Mouse (Mus musculus) c-Kit-positive CD71-positive TER-119-negative erythroid progenitor cells, embryonic 14.5 days (primary cell): ENCODE measurements around the gene Zfp768.

Source experiments
- DNase-seq: peaks from one replicate; pipeline ENCODE4 v3.0.0-alpha.2; 2013; ENCODE audit warnings: low read depth

Zfp768 gene

DNA sequence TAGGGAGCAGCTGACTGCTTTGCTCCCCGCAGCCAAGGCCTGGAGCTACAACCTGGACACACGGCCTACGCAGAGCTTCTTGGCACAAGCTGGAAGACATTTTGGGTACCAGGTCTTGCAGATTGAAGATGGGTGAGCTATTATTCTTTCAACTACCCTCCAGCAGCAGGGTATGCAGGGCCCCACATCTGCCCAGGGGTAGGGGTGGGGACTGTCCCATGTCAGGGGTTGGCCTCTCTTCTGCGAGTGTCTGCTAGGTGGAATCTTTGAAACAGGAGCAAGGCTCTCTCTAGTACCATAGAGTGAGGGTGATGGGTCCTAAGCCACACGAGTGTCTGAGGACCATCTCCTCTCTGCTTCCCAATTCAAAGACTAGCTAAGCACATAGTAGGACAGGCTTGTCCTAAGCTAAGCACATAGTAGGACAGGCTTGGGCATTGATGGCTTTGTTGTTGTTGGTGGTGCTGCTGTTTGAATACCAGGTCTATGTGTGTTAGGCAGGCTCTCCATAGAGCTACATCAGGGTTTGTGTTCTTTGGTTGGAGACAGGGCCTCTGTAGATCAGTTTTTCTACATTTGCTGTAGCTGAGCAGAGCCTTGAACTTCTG lies 47.7 kb downstream of the Zfp768 start:
- no peak for DNase-seq

DNA sequence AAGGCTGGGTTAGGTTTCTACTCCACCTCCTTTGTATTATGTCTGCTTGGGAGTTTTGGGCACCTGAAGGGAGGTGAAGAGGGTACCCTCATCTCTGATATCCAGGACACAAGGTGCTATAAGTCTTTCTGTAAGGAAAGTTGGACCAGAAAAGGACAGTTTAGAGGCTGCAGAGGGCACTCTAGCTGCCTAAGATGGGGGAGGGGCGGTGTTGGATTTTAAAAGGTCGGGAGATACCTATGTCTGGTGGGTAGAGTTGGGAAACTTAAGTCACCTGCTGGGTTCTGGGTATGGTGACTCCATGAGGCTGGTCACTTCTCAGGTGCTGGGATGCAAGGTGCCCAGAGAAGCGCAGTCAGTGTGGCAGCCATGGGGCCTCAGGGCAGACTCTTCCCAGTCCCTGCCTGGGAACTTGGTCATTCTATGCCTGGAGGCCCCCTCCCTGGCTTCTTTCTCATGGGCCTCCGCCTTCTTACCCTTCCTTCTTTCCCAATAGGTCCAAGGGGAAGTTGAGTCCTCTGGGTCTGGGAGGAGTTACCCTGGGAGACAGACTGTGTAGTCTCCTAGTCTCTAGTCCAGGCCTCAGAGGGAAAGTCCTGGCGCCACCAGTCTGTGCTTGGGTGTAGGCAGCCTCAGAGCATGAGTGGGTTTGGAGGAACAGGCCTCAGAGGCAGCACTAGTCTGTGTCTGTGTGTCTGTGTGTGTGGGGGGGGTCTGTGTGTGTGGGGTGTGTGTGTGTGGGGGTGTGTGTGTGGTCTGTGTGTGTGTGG lies 48.4 kb downstream of the Zfp768 start:
- DNase-seq, result no peak

DNA sequence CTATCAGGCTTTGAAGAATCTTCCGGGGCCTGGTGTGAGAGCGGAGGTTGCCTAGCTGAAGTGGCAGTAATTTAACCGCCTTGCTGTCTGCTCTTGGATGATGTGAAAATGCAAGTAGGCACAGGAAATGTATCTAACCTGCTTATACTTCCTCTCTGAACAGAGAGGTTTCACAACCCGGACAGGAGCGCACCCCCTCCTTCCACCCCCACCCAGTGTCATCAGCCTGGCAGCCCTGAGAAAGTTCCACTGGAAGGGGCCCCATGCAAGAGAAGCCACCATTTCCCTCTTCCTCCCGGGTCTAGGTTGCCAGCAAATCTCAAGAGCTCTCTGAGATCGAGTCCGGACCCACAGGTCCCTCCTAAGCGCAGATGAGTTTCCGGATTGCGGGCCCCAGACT lies 49.3 kb downstream of the Zfp768 start, which contains the start of gene Itgal:
Itgal (plus strand) TSS at position 163 of the 400 bp plus-strand sequence.
- DNase-seq, result no peak
